Mouse (Mus musculus) erythroblast, embryonic 14.5 days (primary cell): Measurements from ENCODE around the gene Notch4. TPM values are rescaled to one million over a fixed set of nuclear protein-coding genes. Genes with fewer than 3 reads are reported as not detected.
A peak's percentile ranks its signal among the peaks of the same experiment; 100 is the strongest.

Source experiments
- H3K27me3 ChIP-seq: 2 replicates; pipeline ENCODE4 v1.6.1; 2012; ENCODE audit warnings: inconsistent platforms; ENCODE audit not compliant: control insufficient read depth
- H3K36me3 ChIP-seq: 2 replicates; pipeline ENCODE4 v1.6.1; 2012; ENCODE audit warnings: mild to moderate bottlenecking, inconsistent platforms; ENCODE audit not compliant: control insufficient read depth
- H3K4me1 ChIP-seq: 2 replicates; pipeline ENCODE4 v1.6.1; 2012; ENCODE audit warnings: inconsistent platforms; ENCODE audit not compliant: control insufficient read depth
- H3K4me3 ChIP-seq: replicated peaks from 2 replicates; pipeline ENCODE3; 2012; ENCODE audit warnings: moderate library complexity, mild to moderate bottlenecking, inconsistent platforms
- H3K9me3 ChIP-seq: 2 replicates; pipeline ENCODE4 v1.6.1; 2012; ENCODE audit warnings: low read length, inconsistent platforms, mixed read lengths; ENCODE audit not compliant: control insufficient read depth
- GATA1 ChIP-seq: IDR thresholded peaks from 2 replicates; pipeline ENCODE4 v1.6.1; 2012; ENCODE audit warnings: low read length, inconsistent platforms, mixed read lengths
- TAL1 ChIP-seq: IDR thresholded peaks from 3 replicates; pipeline ENCODE4 v1.6.1; 2012; ENCODE audit warnings: low read length, inconsistent platforms, mixed read lengths
- polyA plus RNA-seq: library from polyadenylated mRNA; stranded (reverse); fragments of >175 nt; gene quantifications from 2 replicates; pipeline ENCODE4 v1.2.3, GENCODE M21; 2012

Notch4 gene
- polyA plus RNA-seq, 1 experiment, result 0.17 TPM

GRCm38 (mm10) chr17:34632261-34632691 lies 68.2 kb downstream of the Notch4 start:
- peak overlapping the region; percentile 37 for H3K4me3 ChIP-seq
- H3K27me3 ChIP-seq, result peaks cover 72% of the 10 kb centered on the region
- H3K4me1 ChIP-seq, result peaks cover 21% of the 10 kb centered on the region
- TF ChIP-seq GATA1 (no peak), TAL1 (no peak)
- no peaks in the 10 kb centered on the region for H3K36me3 ChIP-seq
- peaks cover 3% of the 10 kb centered on the region; the same call in 1 of the 2 replicates for H3K9me3 ChIP-seq

- no peak overlapping the region for H3K4me3 ChIP-seq
- no peaks in the 10 kb centered on the region for H3K36me3 ChIP-seq
- TF ChIP-seq GATA1, result no peak
- no peak for TF ChIP-seq TAL1
- H3K27me3 ChIP-seq, result peaks cover 49% of the 10 kb centered on the region
- peaks cover 13% of the 10 kb centered on the region for H3K4me1 ChIP-seq
- peaks cover 3% of the 10 kb centered on the region; the same call in 1 of the 2 replicates for H3K9me3 ChIP-seq
These were observed 71.6 kb downstream of the Notch4 start for GRCm38 (mm10) chr17:34635671-34636070.

DNA sequence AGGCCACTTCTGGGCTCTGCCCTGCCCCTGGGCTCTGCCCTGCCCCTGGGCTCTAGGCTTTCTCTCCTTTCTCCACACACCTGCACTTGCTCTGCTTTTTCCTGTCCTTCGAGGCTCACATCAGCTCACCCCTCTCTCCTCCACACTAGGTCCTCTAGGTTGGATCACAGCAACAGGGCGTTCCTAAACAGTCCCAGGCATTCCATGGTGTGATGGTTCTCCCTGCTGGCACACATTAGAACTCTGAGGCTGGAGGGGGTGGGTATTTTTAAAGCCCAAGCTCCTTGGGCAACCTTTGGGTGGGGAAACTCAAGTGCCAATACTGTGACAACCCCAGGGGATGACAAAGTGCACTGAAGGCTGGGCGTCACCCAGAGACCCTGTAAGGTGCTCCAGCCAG lies 73.4 kb downstream of the Notch4 start:
- no peak for TF ChIP-seq GATA1
- no peak for TF ChIP-seq TAL1
- Histone ChIP-seq H3K27me3 (peaks cover 44% of the 10 kb centered on the region), H3K4me3 (no peak overlapping the region), H3K4me1 (peaks cover under 1% of the 10 kb centered on the region), H3K9me3 (no peaks in the 10 kb centered on the region), H3K36me3 (no peaks in the 10 kb centered on the region)

Other genes with a start within 250 kb of the Notch4 start
- gene H2-Eb2, start 238.6 kb upstream of the Notch4 start, polyA plus RNA-seq, result not detected in 2 replicates
- gene Btnl2, start 209.4 kb upstream of the Notch4 start, polyA plus RNA-seq, result not detected in 2 replicates
- gene Btnl1, start 187.1 kb upstream of the Notch4 start, polyA plus RNA-seq, result not detected in 2 replicates
- gene BC051142, start 165.4 kb upstream of the Notch4 start, polyA plus RNA-seq, result not detected in 2 replicates
- 0.02 TPM in 1 of 2 replicates, not detected in the other for gene Btnl4, start 87.0 kb upstream of the Notch4 start, polyA plus RNA-seq
- not detected in 2 replicates for gene Btnl6, start 46.9 kb upstream of the Notch4 start, polyA plus RNA-seq
- gene Gpsm3, start 25.5 kb downstream of the Notch4 start, polyA plus RNA-seq, result 1.2 and 1.3 TPM in 2 replicates
- 11.4 and 11.5 TPM in 2 replicates for gene Pbx2, start 27.0 kb downstream of the Notch4 start, polyA plus RNA-seq
- gene Ager, start 33.6 kb downstream of the Notch4 start, polyA plus RNA-seq, result 0.33 and 0.46 TPM in 2 replicates
- 16.2 and 16.8 TPM in 2 replicates for gene Rnf5, start 39.4 kb downstream of the Notch4 start, polyA plus RNA-seq
- 16.1 and 18.7 TPM in 2 replicates for gene Agpat1, start 40.0 kb downstream of the Notch4 start, polyA plus RNA-seq
- gene Egfl8, start 51.7 kb downstream of the Notch4 start, polyA plus RNA-seq, result 0.03 and 0.05 TPM in 2 replicates
- 1.4 and 1.7 TPM in 2 replicates for gene Ppt2, start 64.2 kb downstream of the Notch4 start, polyA plus RNA-seq
- gene Prrt1, start 65.3 kb downstream of the Notch4 start, polyA plus RNA-seq, result not detected in 2 replicates
- gene Fkbpl, start 80.5 kb downstream of the Notch4 start, polyA plus RNA-seq, result 0.48 and 0.56 TPM in 2 replicates
- gene Atf6b, start 82.9 kb downstream of the Notch4 start, polyA plus RNA-seq, result 7.7 and 7.8 TPM in 2 replicates
- under 0.01 TPM in 1 of 2 replicates, not detected in the other for gene Tnxb, start 106.3 kb downstream of the Notch4 start, polyA plus RNA-seq
- 0.05 TPM in 1 of 2 replicates, not detected in the other for gene C4b, start 179.6 kb downstream of the Notch4 start, polyA plus RNA-seq
- not detected in 2 replicates for gene Cyp21a1, start 240.3 kb downstream of the Notch4 start, polyA plus RNA-seq